Mouse (Mus musculus): Measurements from ENCODE around the gene Tnrc6c.

- TF ChIP-seq POLR2A (IDR thresholded peaks at IDR 0.05; ENCODE audit: extremely low read depth, insufficient read depth, low read length) = no peak
- TF ChIP-seq CTCF (IDR thresholded peaks at IDR 0.05; ENCODE audit: low read depth, low read length) = no peak
Observed at GRCm38 (mm10) chr11:117639331-117639970, 14.6 kb upstream of the Tnrc6c start.
